Mouse (Mus musculus) heart, adult 2 months (tissue): Measurements from ENCODE around the gene Hist1h2ap. TPM values are rescaled to one million over a fixed set of nuclear protein-coding genes. Genes with fewer than 3 reads are reported as not detected.
"Not testable (repeated sequence)": the region's sequence is repeated elsewhere in the genome, so short reads cannot be mapped to it uniquely, and the experiment has no call there.

Experiments used
- DNase-seq, 2 experiments: peaks; one replicate each; pipeline ENCODE4 v3.0.0; 2021
- H3K27ac ChIP-seq: fragments of 200-600 bp; 2 replicates; pipeline ENCODE4 v1.8.1; 2022
- H3K27me3 ChIP-seq: fragments of 200-500 bp; 2 replicates; pipeline ENCODE4 v1.6.1; 2012; ENCODE audit warnings: mild to moderate bottlenecking, low read length, inconsistent platforms, mixed read lengths; ENCODE audit not compliant: control insufficient read depth, insufficient read depth
- H3K36me3 ChIP-seq: fragments of 200-500 bp; 2 replicates; pipeline ENCODE4 v1.6.1; 2012; ENCODE audit warnings: low read length, inconsistent platforms; ENCODE audit not compliant: control insufficient read depth, insufficient read depth
- H3K4me1 ChIP-seq: fragments of 200-500 bp; 2 replicates; pipeline ENCODE4 v1.6.1; 2011; ENCODE audit warnings: low read length; ENCODE audit not compliant: control insufficient read depth, insufficient read depth
- H3K4me3 ChIP-seq: fragments of 200-600 bp; 2 replicates; pipeline ENCODE4 v1.8.1; 2022
- H3K79me2 ChIP-seq: fragments of 200-500 bp; replicated peaks from 2 replicates; pipeline ENCODE4 v1.6.1; 2012; ENCODE audit warnings: mild to moderate bottlenecking, inconsistent platforms, low read length, moderate library complexity, mixed read lengths; ENCODE audit not compliant: control insufficient read depth, insufficient read depth
- H3K9ac ChIP-seq: fragments of 200-500 bp; 2 replicates; pipeline ENCODE4 v1.6.1; 2012; ENCODE audit warnings: low read depth, mild to moderate bottlenecking, control low read depth, inconsistent platforms, low read length, mixed read lengths
- CTCF ChIP-seq: fragments of 200-600 bp; IDR thresholded peaks from 2 replicates; pipeline ENCODE4 v1.8.1; 2022; ENCODE audit warnings: antibody characterized with exemption, mild to moderate bottlenecking, moderate library complexity
- EP300 ChIP-seq: fragments of 200-500 bp; IDR thresholded peaks from 2 replicates; pipeline ENCODE4 v1.6.1; 2011; ENCODE audit warnings: low read depth, low read length, control low read depth; ENCODE audit not compliant: insufficient read depth
- POLR2A ChIP-seq: fragments of 200-500 bp; IDR thresholded peaks from 2 replicates; pipeline ENCODE4 v1.6.1; 2011; ENCODE audit warnings: mild to moderate bottlenecking, low read depth, low read length, control low read depth; ENCODE audit not compliant: insufficient read depth
- WGBS: fragments of 180-500 bp; shearing (Covaris S2); methylation state at CpG from one replicate; pipeline ENCODE4 v1.1.7; 2018; 5-methylcytosine and 5-hydroxymethylcytosine counted together
- intact Hi-C: fragments of 180-260 bp; cut with DNase I; formaldehyde crosslinking; loops from one replicate; pipeline ENCODE4 v1.15.1; 2025
- polyA plus RNA-seq: library from polyadenylated mRNA; depleted of rRNA; stranded (reverse); fragments of >200 nt; gene quantifications from 2 replicates; pipeline ENCODE4 v1.2.3, GENCODE M21; 2012
- total RNA-seq, 2 experiments: library from RNA; stranded (reverse); gene quantifications; 2 replicates each; pipeline ENCODE4 v1.2.3; 2021

The Hist1h2ap gene
- total and polyA plus RNA-seq, 3 experiments = 2.8 to 9.6 (median 3.4) TPM

DNA sequence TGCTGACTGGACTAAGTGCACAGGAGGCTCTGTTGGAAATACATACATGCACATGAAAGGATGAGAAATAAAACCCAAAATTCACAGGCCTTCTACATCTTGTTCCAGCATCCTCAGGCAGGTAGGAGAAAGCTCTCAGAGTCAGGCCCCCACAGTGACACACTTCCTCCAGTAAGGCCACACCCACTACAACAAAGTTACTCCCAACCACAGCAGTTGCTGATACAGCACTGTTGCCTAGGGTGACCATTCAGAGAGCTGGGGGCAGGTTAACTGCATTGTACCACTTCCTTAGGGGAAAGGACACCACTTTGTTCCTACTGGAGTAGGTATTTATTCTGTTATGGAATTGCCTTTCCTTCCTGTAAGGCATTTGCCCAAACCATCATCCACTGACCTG, 36.1 kb downstream of the Hist1h2ap start:
- DNase-seq, H3K36me3 ChIP-seq, H3K27me3 ChIP-seq, H3K27ac ChIP-seq, H3K4me1 ChIP-seq, H3K79me2 ChIP-seq, H3K4me3 ChIP-seq, H3K9ac ChIP-seq, intact Hi-C loops: not testable (repeated sequence)

GRCm38 (mm10) chr13:21795584-21795983, 37.7 kb downstream of the Hist1h2ap start:
- Histone ChIP-seq H3K36me3 (no peaks in the 10 kb centered on the region), H3K27ac (no peak overlapping the region), H3K79me2 (no peaks in the 10 kb centered on the region), H3K27me3 (no peaks in the 10 kb centered on the region), H3K9ac (no peak overlapping the region), H3K4me3 (no peak overlapping the region), H3K4me1 (no peaks in the 10 kb centered on the region; the same call in 1 of the 2 replicates)
- TF ChIP-seq EP300 (no peak), CTCF (no peak), POLR2A (no peak)
- WGBS = 89% methylated on average over 7 of the region's 7 CpGs
- DNase-seq = no peak
- intact Hi-C loops = no loop called here

DNA sequence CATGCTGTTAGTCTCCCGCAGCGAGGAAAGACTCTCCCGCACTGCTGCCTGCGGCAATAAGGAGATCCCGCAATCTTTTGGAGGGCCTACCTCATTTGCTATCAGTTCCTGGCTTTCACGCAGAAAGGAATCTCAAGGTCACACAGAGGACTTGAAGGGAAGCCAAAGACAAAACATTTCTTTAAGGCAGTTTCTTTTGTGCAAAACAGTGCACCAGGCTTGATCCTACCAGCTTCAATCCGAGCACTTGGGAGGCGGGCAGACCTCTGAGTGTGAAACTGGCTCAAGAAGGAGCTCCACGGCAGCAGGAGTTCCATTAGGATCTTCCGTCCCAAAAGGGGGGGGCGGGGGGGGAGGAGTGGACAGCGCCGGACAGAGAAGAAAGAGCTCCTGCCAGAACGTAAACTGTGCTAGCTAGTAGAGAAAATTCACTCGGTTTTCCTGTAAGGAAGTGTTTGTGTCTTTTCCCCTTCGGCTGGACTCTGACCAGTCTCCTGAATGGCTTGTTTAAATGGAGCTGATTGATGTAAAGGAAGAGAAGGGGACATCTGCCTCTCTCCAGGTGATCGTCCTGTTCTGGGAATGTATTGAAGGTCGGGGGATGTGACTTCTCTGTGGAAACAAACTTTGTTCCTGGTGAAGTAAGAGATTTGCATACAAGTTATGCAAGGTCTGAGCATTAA, 42.6 kb downstream of the Hist1h2ap start:
- 10% methylated on average over 18 of the region's 18 CpGs for WGBS
- H3K27ac ChIP-seq = no peak overlapping the region
- no peaks in the 10 kb centered on the region for H3K79me2 ChIP-seq
- TF ChIP-seq POLR2A = no peak
- TF ChIP-seq CTCF = no peak
- no peak for TF ChIP-seq EP300
- H3K4me1 ChIP-seq = no peaks in the 10 kb centered on the region; the same call in 1 of the 2 replicates
- no peak overlapping the region; the same call in none of the 2 replicates for H3K9ac ChIP-seq
- no peaks in the 10 kb centered on the region for H3K27me3 ChIP-seq
- H3K36me3 ChIP-seq = no peaks in the 10 kb centered on the region
- H3K4me3 ChIP-seq = no peak overlapping the region
- DNase-seq = no peak
- intact Hi-C loops = no loop called here

DNA sequence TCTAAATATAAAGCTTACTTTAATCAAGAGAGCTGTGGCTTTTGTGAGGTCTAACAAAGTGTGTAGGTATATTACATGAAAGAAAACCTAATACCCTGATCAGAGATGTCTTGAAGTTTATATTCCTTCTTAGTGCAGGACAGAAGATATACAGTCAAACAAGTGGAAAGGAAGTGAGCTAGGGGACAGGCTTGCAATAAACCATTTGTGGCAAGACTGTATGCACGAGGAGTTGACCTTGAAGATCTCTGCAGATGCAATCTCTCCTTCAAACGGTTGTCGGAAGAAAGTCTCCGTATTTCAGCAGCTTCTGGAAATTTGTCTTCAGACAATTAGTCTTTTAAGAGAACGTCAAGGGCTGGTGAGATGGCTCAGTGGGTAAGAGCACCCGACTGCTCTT, 43.4 kb downstream of the Hist1h2ap start:
- H3K27me3 ChIP-seq = no peaks in the 10 kb centered on the region
- H3K4me3 ChIP-seq = no peak overlapping the region
- intact Hi-C loops = loop anchor here (10.0 kb wide), 1 partner anchor 1795 kb away; the partner anchor contains the start of gene Hist1h4d
- no peak overlapping the region for H3K9ac ChIP-seq
- TF ChIP-seq EP300 (no peak), CTCF (no peak), POLR2A (no peak)
- 65% methylated on average over 6 of the region's 6 CpGs for WGBS
- H3K79me2 ChIP-seq = no peaks in the 10 kb centered on the region
- H3K36me3 ChIP-seq = no peaks in the 10 kb centered on the region
- H3K27ac ChIP-seq = no peak overlapping the region
- H3K4me1 ChIP-seq = no peaks in the 10 kb centered on the region; the same call in 1 of the 2 replicates
- no peak for DNase-seq

GRCm38 (mm10) chr13:21787760-21788593, 45.3 kb downstream of the Hist1h2ap start:
- H3K4me3 ChIP-seq = no peak overlapping the region

More at GRCm38 (mm10) chr13:21787760-21788593, 45.3 kb downstream of the Hist1h2ap start:
- Histone ChIP-seq H3K9ac (no peak overlapping the region), H3K36me3 (no peaks in the 10 kb centered on the region), H3K27me3 (no peaks in the 10 kb centered on the region), H3K79me2 (no peaks in the 10 kb centered on the region), H3K4me1 (no peaks in the 10 kb centered on the region; the same call in 1 of the 2 replicates), H3K27ac (no peak overlapping the region)
- TF ChIP-seq POLR2A = no peak
- no peak for TF ChIP-seq CTCF
- no peak for TF ChIP-seq EP300
- no peak for DNase-seq
- 42% methylated on average over 17 of the region's 21 CpGs for WGBS
- intact Hi-C loops = loop anchor here (2.0 to 10.0 kb wide), 2 partner anchors 35 to 1797 kb away; partner anchors contain the start of genes Hist1h2ak and Hist1h4d
